Mouse (Mus musculus) ES-E14 (cell line): ENCODE measurements around the gene Dzip3.

Source experiments
- HCFC1 ChIP-seq: IDR thresholded peaks from 2 replicates; pipeline ENCODE4 v1.6.1; 2012; ENCODE audit warnings: low read length, inconsistent platforms, borderline replicate concordance; ENCODE audit not compliant: insufficient read depth
- MAFK ChIP-seq: IDR thresholded peaks from 2 replicates; pipeline ENCODE4 v1.6.1; 2014; ENCODE audit warnings: mild to moderate bottlenecking, low read depth, low read length, inconsistent platforms; ENCODE audit not compliant: insufficient read depth
- ZC3H11A ChIP-seq: IDR thresholded peaks from 2 replicates; pipeline ENCODE4 v1.6.1; 2012; ENCODE audit warnings: low read depth, mild to moderate bottlenecking, inconsistent platforms, low read length, borderline replicate concordance
- ZNF384 ChIP-seq: IDR thresholded peaks from 2 replicates; pipeline ENCODE4 v1.6.1; 2012; ENCODE audit warnings: low read depth, low read length, inconsistent platforms

GRCm38 (mm10) chr16:48985034-48985627 lies 8.8 kb downstream of the Dzip3 start:
- no peak for TF ChIP-seq MAFK
- no peak for TF ChIP-seq HCFC1
- TF ChIP-seq ZNF384, result no peak
- TF ChIP-seq ZC3H11A, result no peak
